Mouse (Mus musculus) intestine, embryonic 15.5 days (tissue): ENCODE data around the gene Ddit4l. TPM values are rescaled to one million over a fixed set of nuclear protein-coding genes. Genes with fewer than 3 reads are reported as not detected.
"Not testable (repeated sequence)": the region's sequence is repeated elsewhere in the genome, so short reads cannot be mapped to it uniquely, and the experiment has no call there.

Source experiments
- ATAC-seq: fragments of 200-750 bp; cut with Nextera tagmentation; 2 replicates; pipeline ENCODE4 v1.8.0; 2017; ENCODE audit warnings: moderate TSS enrichment, moderate library complexity
- H3K27ac ChIP-seq: fragments of 300-500 bp; sonication (generic); 2 replicates; pipeline ENCODE4 v1.5.1; 2015; ENCODE audit warnings: mild to moderate bottlenecking, inconsistent platforms
- H3K27me3 ChIP-seq: fragments of 300-500 bp; sonication (generic); replicated peaks from 2 replicates; pipeline ENCODE4 v1.6.1; 2015; ENCODE audit warnings: inconsistent platforms
- H3K36me3 ChIP-seq: fragments of 300-500 bp; sonication (generic); 2 replicates; pipeline ENCODE4 v1.6.1; 2015; ENCODE audit warnings: inconsistent platforms
- H3K4me1 ChIP-seq: fragments of 300-500 bp; sonication (generic); replicated peaks from 2 replicates; pipeline ENCODE4 v1.6.1; 2015; ENCODE audit warnings: inconsistent platforms
- H3K4me2 ChIP-seq: fragments of 300-500 bp; sonication (generic); replicated peaks from 2 replicates; pipeline ENCODE4 v1.6.1; 2015; ENCODE audit warnings: mild to moderate bottlenecking, inconsistent platforms
- H3K4me3 ChIP-seq: fragments of 300-500 bp; sonication (generic); replicated peaks from 2 replicates; pipeline ENCODE4 v1.5.1; 2015; ENCODE audit warnings: inconsistent platforms
- H3K9ac ChIP-seq: fragments of 300-500 bp; sonication (generic); 2 replicates; pipeline ENCODE4 v1.6.1; 2015; ENCODE audit warnings: inconsistent platforms
- H3K9me3 ChIP-seq: fragments of 300-500 bp; sonication (generic); 2 replicates; pipeline ENCODE4 v1.6.1; 2016; ENCODE audit warnings: inconsistent platforms
- WGBS: fragments of 180-500 bp; shearing (Covaris S2); methylation state at CpG from one replicate; pipeline ENCODE4 v1.1.7; 2015; 5-methylcytosine and 5-hydroxymethylcytosine counted together
- polyA plus RNA-seq: library from polyadenylated mRNA; unstranded; fragments of >200 nt; fragmentation: Nextera tagmentation; extraction: Ambion mirVana; gene quantifications from 2 replicates; pipeline ENCODE4 v1.2.1, GENCODE M21; 2015

Gene Ddit4l
- polyA plus RNA-seq, 1 experiment from 2014 or later: 1.9 TPM

GRCm38 (mm10) chr3:137652853-137653252, 31.4 kb downstream of the Ddit4l start:
- H3K4me2 ChIP-seq: no peak overlapping the region
- H3K27me3 ChIP-seq: no peaks in the 10 kb centered on the region
- no peak for ATAC-seq
- H3K9me3 ChIP-seq: no peaks in the 10 kb centered on the region
- no peak overlapping the region for H3K9ac ChIP-seq
- H3K4me1 ChIP-seq: no peaks in the 10 kb centered on the region
- H3K36me3 ChIP-seq: no peaks in the 10 kb centered on the region
- H3K27ac ChIP-seq: no peak overlapping the region
- WGBS: 85% methylated on average over 2 of the region's 2 CpGs
- H3K4me3 ChIP-seq: no peak overlapping the region

GRCm38 (mm10) chr3:137671224-137671623, 49.8 kb downstream of the Ddit4l start, which contains the start of gene Gm21962:
Gene Gm21962, plus strand, starts transcription at chr3:137671524.
- WGBS: no CpG with 5 or more reads among the region's 3 CpGs

More at GRCm38 (mm10) chr3:137671224-137671623, 49.8 kb downstream of the Ddit4l start, which contains the start of gene Gm21962:
- not testable (repeated sequence) for H3K36me3 ChIP-seq, H3K27me3 ChIP-seq, H3K27ac ChIP-seq, H3K9me3 ChIP-seq, H3K4me2 ChIP-seq, H3K4me3 ChIP-seq, H3K9ac ChIP-seq, ATAC-seq, H3K4me1 ChIP-seq

Other genes starting within 250 kb of the Ddit4l start
- not detected in 2 replicates for gene Gm21962, start 49.9 kb downstream of the Ddit4l start, polyA plus RNA-seq
- gene H2afz, start 242.9 kb downstream of the Ddit4l start, polyA plus RNA-seq: 1,494 and 1,747 TPM in 2 replicates
- gene Dnajb14, start 246.1 kb downstream of the Ddit4l start, polyA plus RNA-seq: 13.5 and 14.0 TPM in 2 replicates